Mouse (Mus musculus): ENCODE results near the gene Cd82. TPM values are rescaled to one million over a fixed set of nuclear protein-coding genes. Genes with fewer than 3 reads are reported as not detected.
A peak's percentile ranks its signal among the peaks of the same experiment; 100 is the strongest.

The Cd82 gene
- polyA plus RNA-seq, 1 experiment = 28.7 TPM

- DNase-seq (ENCODE audit: extremely low spot score in 1 of 2, low spot score in 1 of 2) = peak; percentile 41 to 90
Measured at GRCm38 (mm10) chr2:93418396-93418795, 44.5 kb downstream of the Cd82 start.

GRCm38 (mm10) chr2:93416874-93417709 is 45.8 kb downstream of the Cd82 start:
- no peak for DNase-seq (ENCODE audit: extremely low spot score in 1 of 2, low spot score in 1 of 2)

GRCm38 (mm10) chr2:93415281-93415680 is 47.7 kb downstream of the Cd82 start:
- peak in 1 of 2 experiments; percentile 25 for DNase-seq (ENCODE audit: extremely low spot score in 1 of 2, low spot score in 1 of 2)

GRCm38 (mm10) chr2:93414163-93414562 is 48.8 kb downstream of the Cd82 start:
- no peak for DNase-seq (ENCODE audit: extremely low spot score in 1 of 2, low spot score in 1 of 2)

DNA sequence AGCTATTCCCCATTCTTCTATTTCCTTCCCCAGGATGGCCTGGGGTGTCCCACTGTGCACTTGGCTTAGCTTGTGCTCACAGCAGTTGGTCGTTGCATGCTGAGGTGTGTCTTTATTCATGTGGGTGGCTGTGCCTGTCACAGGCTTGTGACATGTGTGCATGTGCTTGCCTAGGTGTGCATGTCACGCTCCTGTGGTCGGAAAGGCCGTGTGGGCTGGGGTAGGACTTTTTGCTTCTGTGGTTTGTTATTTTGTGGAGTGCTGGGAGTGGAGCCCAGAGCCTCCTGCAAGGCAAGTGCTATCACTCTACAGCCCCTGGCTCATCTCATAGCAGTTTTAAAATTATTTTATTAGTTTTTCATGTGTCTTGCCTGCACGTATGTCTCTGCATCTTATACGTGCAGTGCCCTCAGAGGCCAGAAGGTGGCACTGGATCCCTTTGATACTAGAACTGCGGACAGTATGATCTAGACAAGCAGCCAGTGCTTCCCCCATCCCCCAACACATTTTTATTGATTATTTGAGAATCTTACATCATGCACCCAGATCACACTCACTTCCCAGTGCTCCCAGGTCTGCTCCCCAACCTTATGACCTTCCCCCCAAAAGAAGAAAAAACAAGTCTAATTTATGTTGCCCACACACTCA is 49.4 kb downstream of the Cd82 start:
- peak in 1 of 2 experiments; percentile 74 for DNase-seq (ENCODE audit: extremely low spot score in 1 of 2, low spot score in 1 of 2)

GRCm38 (mm10) chr2:93412101-93412500 is 50.8 kb downstream of the Cd82 start:
- DNase-seq (ENCODE audit: extremely low spot score in 1 of 2, low spot score in 1 of 2) = no peak

DNA sequence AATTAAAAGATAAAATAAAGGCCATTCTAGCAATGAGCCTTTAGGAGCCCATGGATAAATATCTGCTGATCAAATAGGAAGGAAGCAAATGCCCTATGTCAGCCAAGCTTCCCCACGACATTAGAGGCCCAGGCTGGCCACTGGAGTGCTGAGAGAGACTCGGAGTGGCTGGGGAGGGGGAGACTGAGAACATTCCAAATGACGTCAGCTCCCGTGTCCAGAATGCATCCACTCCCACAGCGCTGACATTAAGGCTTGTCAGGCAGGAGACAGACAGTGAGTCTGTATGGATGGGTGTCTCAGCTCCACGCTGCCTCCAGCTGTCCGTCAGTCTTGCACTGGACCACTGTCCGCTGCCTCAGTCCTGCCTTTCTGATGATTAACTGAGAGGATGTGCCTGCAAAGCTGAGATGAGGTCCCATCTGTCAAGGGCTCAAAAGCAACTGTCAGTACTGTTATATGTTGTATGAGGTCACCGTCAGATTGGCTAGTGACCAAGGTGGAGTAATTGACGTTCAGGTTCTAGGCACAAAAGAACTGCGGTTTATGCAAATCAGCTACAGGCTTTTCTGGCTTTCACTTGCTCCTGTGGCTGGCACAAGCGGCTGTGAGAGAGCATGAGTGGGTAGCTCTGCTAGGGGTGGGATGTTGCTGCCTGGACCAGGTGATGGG is 51.9 kb downstream of the Cd82 start:
- no peak for DNase-seq (ENCODE audit: extremely low spot score in 1 of 2, low spot score in 1 of 2)

- DNase-seq (ENCODE audit: extremely low spot score in 1 of 2, low spot score in 1 of 2) = no peak
Measured at GRCm38 (mm10) chr2:93405017-93405425, 57.9 kb downstream of the Cd82 start.

DNA sequence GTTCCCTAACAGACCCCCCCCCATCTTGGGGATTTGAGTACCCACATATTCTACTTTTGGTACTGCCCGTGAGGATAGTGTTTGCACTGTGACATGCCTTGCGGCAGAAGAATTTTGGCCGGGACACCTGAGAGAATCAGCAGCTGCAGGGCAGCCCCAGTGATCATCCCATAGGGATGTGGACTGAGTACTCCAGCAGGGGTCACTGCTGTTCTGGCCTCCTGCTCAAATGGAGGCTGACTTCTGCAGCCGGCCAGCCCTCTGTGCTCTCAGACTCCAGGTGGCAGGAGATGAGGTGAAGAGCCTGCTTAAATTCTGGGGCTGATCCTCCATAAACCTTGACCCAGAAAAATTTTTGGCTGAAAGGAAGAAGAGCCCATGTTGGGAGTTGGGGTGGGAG is 58.8 kb downstream of the Cd82 start:
- DNase-seq (ENCODE audit: extremely low spot score in 1 of 2, low spot score in 1 of 2) = no peak

DNA sequence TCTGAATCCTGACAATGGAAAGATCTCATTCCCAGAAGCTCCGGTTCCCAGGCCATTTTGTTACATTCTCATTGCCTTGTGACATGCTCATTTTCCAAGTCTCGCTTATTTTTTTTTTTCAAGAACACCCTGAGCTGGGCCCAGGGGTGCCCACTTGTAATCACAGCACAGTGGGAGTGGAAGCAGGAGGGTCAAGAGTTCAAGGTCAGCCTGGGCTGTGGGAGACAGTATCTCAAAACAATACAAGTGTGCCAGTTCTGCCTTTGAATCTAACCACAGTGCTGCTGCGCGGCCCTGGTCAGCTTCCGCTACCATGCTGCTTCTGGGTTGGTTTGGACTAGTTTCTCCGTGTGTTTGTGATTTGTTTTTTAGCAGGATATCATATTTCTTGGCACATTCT is 59.7 kb downstream of the Cd82 start:
- DNase-seq (ENCODE audit: extremely low spot score in 1 of 2, low spot score in 1 of 2) = no peak

DNA sequence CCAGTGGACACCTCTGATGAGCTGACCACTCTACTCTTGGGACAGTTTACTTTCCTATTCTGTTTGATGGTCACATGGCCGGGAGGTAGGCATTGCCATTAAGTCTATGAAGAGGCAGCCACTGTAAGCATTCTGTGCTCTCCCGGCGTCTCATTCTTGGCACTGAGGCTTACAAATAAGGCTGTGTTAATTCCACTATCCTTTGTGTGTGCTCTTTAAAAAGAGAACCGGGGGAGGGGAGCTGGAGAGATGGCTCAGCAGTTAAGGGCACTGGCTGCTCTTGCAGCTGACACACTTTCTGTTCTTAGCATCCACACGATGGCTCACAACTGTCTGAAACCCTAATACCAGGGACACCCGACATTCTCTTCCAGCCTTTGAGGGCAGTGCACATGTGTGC is 71.7 kb downstream of the Cd82 start:
- DNase-seq (ENCODE audit: extremely low spot score in 1 of 2, low spot score in 1 of 2) = peak in 1 of 2 experiments; percentile 20

- no peak for DNase-seq (ENCODE audit: extremely low spot score in 1 of 2, low spot score in 1 of 2)
Measured at GRCm38 (mm10) chr2:93390170-93390926, 72.6 kb downstream of the Cd82 start.

DNA sequence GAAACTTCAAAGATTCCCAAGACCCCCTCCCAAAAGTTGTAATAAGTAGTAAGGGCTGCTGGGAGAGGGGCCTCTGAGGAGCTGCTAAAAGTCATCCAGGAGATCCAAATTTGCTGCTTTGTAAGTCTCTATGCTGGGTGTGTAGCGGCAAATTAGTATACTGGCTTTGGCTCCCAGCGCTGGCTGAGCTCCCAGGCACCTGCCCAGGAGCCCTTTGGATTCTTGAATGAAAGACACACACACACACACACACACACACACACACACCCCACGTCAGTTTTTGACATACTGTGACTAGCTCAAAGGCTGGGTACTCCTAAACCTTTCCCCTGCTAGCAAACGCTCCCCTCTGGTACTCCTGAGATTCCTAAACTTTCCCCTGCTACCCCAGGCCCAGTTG is 76.0 kb downstream of the Cd82 start:
- no peak for DNase-seq (ENCODE audit: extremely low spot score in 1 of 2, low spot score in 1 of 2)

- peak in 1 of 2 experiments; percentile 7 for DNase-seq (ENCODE audit: extremely low spot score in 1 of 2, low spot score in 1 of 2)
Measured at GRCm38 (mm10) chr2:93383831-93384230, 79.1 kb downstream of the Cd82 start.

GRCm38 (mm10) chr2:93380680-93381089 is 82.3 kb downstream of the Cd82 start:
- no peak for DNase-seq (ENCODE audit: extremely low spot score in 1 of 2, low spot score in 1 of 2)

DNA sequence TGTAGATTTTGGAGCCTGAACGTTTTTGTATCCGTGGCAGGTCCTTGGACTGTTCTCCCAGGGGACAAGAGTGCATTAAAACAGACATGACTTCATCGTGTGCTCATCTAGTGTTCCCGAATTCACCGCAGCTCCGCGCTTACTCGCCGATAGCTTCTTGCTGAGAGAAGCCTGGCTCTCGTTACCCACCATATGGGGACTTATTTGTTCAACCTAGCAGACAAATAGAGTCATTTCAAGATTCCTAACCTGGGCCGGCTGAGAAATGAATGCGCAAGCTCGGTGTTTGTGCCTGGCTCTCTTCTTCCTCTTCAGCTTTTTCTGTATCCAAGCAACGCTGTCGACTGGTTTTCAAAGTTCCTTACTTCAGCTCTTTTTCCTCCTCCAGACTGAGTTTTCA is 85.1 kb downstream of the Cd82 start:
- DNase-seq (ENCODE audit: extremely low spot score in 1 of 2, low spot score in 1 of 2) = peak in 1 of 2 experiments; percentile 51

DNA sequence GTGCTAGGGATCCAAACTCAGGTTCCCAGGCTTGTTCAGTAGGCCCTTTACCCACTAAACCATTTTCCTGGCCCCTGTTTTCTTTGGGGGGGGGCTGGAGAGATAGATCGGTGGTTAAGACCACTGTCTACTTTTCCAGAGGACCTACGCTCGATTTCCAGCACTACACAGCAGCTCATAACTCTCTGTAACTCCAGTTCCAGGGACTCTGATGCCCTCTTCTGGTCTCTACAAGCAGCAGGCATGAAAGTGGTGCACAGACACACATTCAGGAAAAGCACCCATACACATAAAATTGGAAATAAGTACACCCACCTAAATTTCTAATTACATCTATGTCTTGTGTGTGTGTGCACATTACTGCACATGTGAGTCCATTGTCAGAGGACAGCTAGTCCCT is 85.8 kb downstream of the Cd82 start:
- no peak for DNase-seq (ENCODE audit: extremely low spot score in 1 of 2, low spot score in 1 of 2)

GRCm38 (mm10) chr2:93372872-93373271 is 90.1 kb downstream of the Cd82 start:
- no peak for DNase-seq (ENCODE audit: extremely low spot score in 1 of 2, low spot score in 1 of 2)

GRCm38 (mm10) chr2:93372097-93372571 is 90.8 kb downstream of the Cd82 start:
- DNase-seq (ENCODE audit: extremely low spot score in 1 of 2, low spot score in 1 of 2) = peak in 1 of 2 experiments; percentile 8
